Mouse (Mus musculus) gastrocnemius, postnatal 10 days (tissue): ENCODE data around the gene Ccdc85b. TPM values are rescaled to one million over a fixed set of nuclear protein-coding genes. Genes with fewer than 3 reads are reported as not detected.
"Not testable (repeated sequence)": the region's sequence is repeated elsewhere in the genome, so short reads cannot be mapped to it uniquely, and the experiment has no call there.

Experiments used
- DNase-seq: peaks from one replicate; pipeline ENCODE4 v3.0.0; 2021; ENCODE audit warnings: mixed read lengths
- long read RNA-seq, 2 experiments: library from polyadenylated mRNA; stranded (forward); transcript quantifications; one replicate each; pipeline ENCODE4 v2.0.0; 2021
- total RNA-seq, 2 experiments: library from RNA; stranded (reverse); gene quantifications; 2 replicates each; pipeline ENCODE4 v1.2.3; 2021

Gene Ccdc85b
- total RNA-seq, result 1 to 10 TPM; 8.2 to 9.1 TPM
- long read RNA-seq, experiment 1, full-length matches to known transcripts, result 35 of 35 reads
- long read RNA-seq, experiment 1, partial matches to known transcripts, result 0 of 35 reads
- long read RNA-seq, experiment 1, other reads (novel, unspliced or antisense), result 0 of 35 reads
- long read RNA-seq, experiment 2, full-length matches to known transcripts, result 37 of 40 reads
- long read RNA-seq, experiment 2, partial matches to known transcripts, result 0 of 40 reads
- long read RNA-seq, experiment 2, other reads (novel, unspliced or antisense), result 3 of 40 reads

- DNase-seq, result no peak
These were observed at the start of gene Ccdc85b for GRCm38 (mm10) chr19:5457746-5458442. TSS of gene Ccdc85b (minus strand) at chr19:5457894.

- no peak for DNase-seq
These were observed 46.0 kb upstream of the Ccdc85b start, which contains the start of gene 1700020D05Rik for GRCm38 (mm10) chr19:5503687-5504086. TSS of gene 1700020D05Rik (minus strand) at chr19:5503787.

GRCm38 (mm10) chr19:5500330-5500875 lies 42.7 kb upstream of the Ccdc85b start:
- no peak for DNase-seq

- DNase-seq, result no peak
These were observed 38.3 kb upstream of the Ccdc85b start for GRCm38 (mm10) chr19:5496052-5496370.

GRCm38 (mm10) chr19:5495353-5496051 lies 37.8 kb upstream of the Ccdc85b start:
- no peak for DNase-seq

GRCm38 (mm10) chr19:5494314-5494713 lies 36.6 kb upstream of the Ccdc85b start:
- DNase-seq, result no peak

GRCm38 (mm10) chr19:5493301-5493721 lies 35.6 kb upstream of the Ccdc85b start:
- DNase-seq, result not testable (repeated sequence)

- DNase-seq, result no peak
These were observed 34.9 kb upstream of the Ccdc85b start for GRCm38 (mm10) chr19:5492641-5493040.

- DNase-seq, result peak; percentile 78
These were observed 33.4 kb upstream of the Ccdc85b start for GRCm38 (mm10) chr19:5490898-5491708.

GRCm38 (mm10) chr19:5490313-5490897 lies 32.7 kb upstream of the Ccdc85b start, which contains the start of gene Cfl1:
TSS of gene Cfl1 (plus strand) at chr19:5490455.
- DNase-seq, result peak; percentile 92

- not testable (repeated sequence) for DNase-seq
These were observed 32.0 kb upstream of the Ccdc85b start for GRCm38 (mm10) chr19:5489721-5490120.

GRCm38 (mm10) chr19:5488878-5489571 lies 31.3 kb upstream of the Ccdc85b start:
- peak; percentile 95 for DNase-seq

- DNase-seq, result peak; percentile 97
These were observed 30.3 kb upstream of the Ccdc85b start, which contains the start of gene Mus81 for GRCm38 (mm10) chr19:5487768-5488550. TSS of gene Mus81 (minus strand) at chr19:5488402.

- DNase-seq, result no peak
These were observed 29.1 kb upstream of the Ccdc85b start for GRCm38 (mm10) chr19:5486771-5487170.

GRCm38 (mm10) chr19:5486286-5486685 lies 28.6 kb upstream of the Ccdc85b start:
- no peak for DNase-seq

- DNase-seq, result no peak
These were observed 28.1 kb upstream of the Ccdc85b start for GRCm38 (mm10) chr19:5485821-5486220.

GRCm38 (mm10) chr19:5485371-5485770 lies 27.7 kb upstream of the Ccdc85b start:
- DNase-seq, result no peak

- no peak for DNase-seq
These were observed 26.8 kb upstream of the Ccdc85b start for GRCm38 (mm10) chr19:5484496-5484895.

GRCm38 (mm10) chr19:5483386-5484359 lies 26.0 kb upstream of the Ccdc85b start:
- no peak for DNase-seq
